Mouse (Mus musculus) testis, adult 2 months (tissue): Measurements from ENCODE around the gene Dpp9.

Experiments used
- CTCF ChIP-seq: fragments of 200-500 bp; IDR thresholded peaks from 2 replicates; pipeline ENCODE4 v1.5.1; 2012; ENCODE audit warnings: low read depth, mild to moderate bottlenecking, inconsistent platforms, low read length, moderate library complexity; ENCODE audit not compliant: control insufficient read depth, insufficient read depth, insufficient replicate concordance
- POLR2A ChIP-seq: fragments of 200-500 bp; IDR thresholded peaks from 2 replicates; pipeline ENCODE4 v1.6.1; 2012; ENCODE audit warnings: low read depth, mild to moderate bottlenecking, inconsistent platforms, low read length, moderate library complexity; ENCODE audit not compliant: control insufficient read depth

- TF ChIP-seq CTCF (no peak), POLR2A (no peak)
These were observed 54.2 kb downstream of the Dpp9 start for GRCm38 (mm10) chr17:56164510-56164909.
